Mouse (Mus musculus) megakaryocyte, embryonic 14.5 days (primary cell): ENCODE measurements around the gene Skor1.

Experiments
- FLI1 ChIP-seq: IDR thresholded peaks from 2 replicates; pipeline ENCODE4 v1.6.1; 2012; ENCODE audit warnings: low read length, inconsistent platforms, mixed read lengths
- GATA1 ChIP-seq: IDR thresholded peaks from 3 replicates; pipeline ENCODE4 v1.6.1; 2012; ENCODE audit warnings: mixed read lengths, low read length, inconsistent platforms, borderline replicate concordance

GRCm38 (mm10) chr9:63129641-63130041 is 19.1 kb downstream of the Skor1 start:
- TF ChIP-seq GATA1 (no peak), FLI1 (no peak)
